In genomic region chr3:54813418-54813988, GRCm38 (mm10) we compare ENCODE assay signal across 21 mouse cellular contexts. TPM values are rescaled to one million over a fixed set of nuclear protein-coding genes. Genes with fewer than 3 reads are reported as not detected.
DNase-seq lines count a peak whose midpoint lies in the region; ATAC-seq and TF ChIP-seq lines count a peak whose summit lies in the region.
"Had no signal": no experiment of that assay in that cellular context is flagged by ENCODE, and none has a peak within 500 bp of the region (broad histone marks: within the 10 kb centered on the region; RNA-seq: fewer than 3 reads in every experiment).

No protein-coding gene starts in this region.

- H3K27me3 ChIP-seq in intestine, postnatal 0 days (replicated peaks; ENCODE audit: control insufficient read depth, insufficient read depth, low read length): no peaks in the 10 kb centered on the region
- no peaks in the 10 kb centered on the region for H3K27me3 ChIP-seq in intestine, embryonic 15.5 days (replicated peaks)
- no peaks in the 10 kb centered on the region for H3K27me3 ChIP-seq in lung, postnatal 0 days (replicated peaks; ENCODE audit: insufficient read depth, low read length)
- H3K27me3 ChIP-seq: midbrain, embryonic 15.5 days; Patski had no signal

- H3K4me2 ChIP-seq in intestine, postnatal 0 days (replicated peaks; ENCODE audit: low read depth): no peak overlapping the region
- no peak overlapping the region for H3K4me2 ChIP-seq in intestine, embryonic 15.5 days (replicated peaks)
- H3K4me2 ChIP-seq in lung, postnatal 0 days (replicated peaks; ENCODE audit: low read depth, low read length): no peak overlapping the region
- H3K4me2 ChIP-seq: embryonic facial prominence, embryonic 13.5 days; midbrain, embryonic 15.5 days had no signal

- WGBS in intestine, postnatal 0 days: 66% methylated on average over 6 of the region's 6 CpGs
- 79% methylated on average over 6 of the region's 6 CpGs for WGBS in intestine, embryonic 15.5 days
- WGBS in lung, postnatal 0 days: 64% methylated on average over 6 of the region's 6 CpGs
- 63% methylated on average over 6 of the region's 6 CpGs for WGBS in lung, adult 2 months

- no peak overlapping the region for H3K4me3 ChIP-seq in intestine, postnatal 0 days (ENCODE audit: low read depth, low read length)
- no peak overlapping the region for H3K4me3 ChIP-seq in intestine, embryonic 15.5 days (replicated peaks)
- no peak overlapping the region for H3K4me3 ChIP-seq in lung, postnatal 0 days (ENCODE audit: low read depth, low read length)
- H3K4me3 ChIP-seq in lung, adult 2 months (replicated peaks; ENCODE audit: extremely low read depth, low read depth, low read length): no peak overlapping the region
- H3K4me3 ChIP-seq: embryonic facial prominence, embryonic 13.5 days; gastrocnemius, adult 2 months; midbrain, embryonic 15.5 days had no signal

- no peaks in the 10 kb centered on the region for H3K9me3 ChIP-seq in intestine, postnatal 0 days (ENCODE audit: control insufficient read depth)
- H3K9me3 ChIP-seq in intestine, embryonic 15.5 days: no peaks in the 10 kb centered on the region
- no peaks in the 10 kb centered on the region for H3K9me3 ChIP-seq in lung, postnatal 0 days (ENCODE audit: low read length)
- H3K9me3 ChIP-seq: embryonic facial prominence, embryonic 13.5 days; midbrain, embryonic 15.5 days had no signal

- ATAC-seq in frontal cortex, adult (ENCODE audit: low TSS enrichment): peak; percentile 77; the same call in 1 of the 2 replicates
- ATAC-seq in intestine, postnatal 0 days: no peak
- ATAC-seq in intestine, embryonic 15.5 days: no peak
- ATAC-seq in lung, postnatal 0 days: no peak
- ATAC-seq in monocyte, adult 5-6 weeks (replicated peaks; ENCODE audit: insufficient number of reproducible peaks, low FRiP score, low TSS enrichment, poor library complexity, severe bottlenecking): no peak
- ATAC-seq: activated CD4-positive, CD25-positive, alpha-beta regulatory T cell, adult 4 months; midbrain, embryonic 15.5 days; Patski had no signal

- TF ChIP-seq EP300 in lung, postnatal 0 days (IDR thresholded peaks at IDR 0.05): no peak

- TF ChIP-seq POLR2A in lung, adult 2 months (IDR thresholded peaks at IDR 0.05; ENCODE audit: borderline replicate concordance, extremely low read depth, low read depth, low read length): no peak

- no peak overlapping the region for H3K27ac ChIP-seq in intestine, postnatal 0 days (ENCODE audit: low read depth, low read length)
- no peak overlapping the region for H3K27ac ChIP-seq in intestine, embryonic 15.5 days
- no peak overlapping the region for H3K27ac ChIP-seq in lung, postnatal 0 days (ENCODE audit: low read length)
- H3K27ac ChIP-seq: embryonic facial prominence, embryonic 13.5 days; gastrocnemius, adult 2 months; midbrain, embryonic 15.5 days had no signal

- peak; percentile 16; the same call in 1 of the 2 replicates for TF ChIP-seq CTCF in intestine, postnatal 0 days (IDR thresholded peaks at IDR 0.05; ENCODE audit: low read depth)
- no peak for TF ChIP-seq CTCF in lung, postnatal 0 days (IDR thresholded peaks at IDR 0.05)
- TF ChIP-seq CTCF in lung, adult 2 months (IDR thresholded peaks at IDR 0.05; ENCODE audit: insufficient read depth, low read length): no peak

- no peaks in the 10 kb centered on the region for H3K4me1 ChIP-seq in intestine, postnatal 0 days (replicated peaks; ENCODE audit: control insufficient read depth, insufficient read depth, low read length)
- no peaks in the 10 kb centered on the region for H3K4me1 ChIP-seq in intestine, embryonic 15.5 days (replicated peaks)
- no peaks in the 10 kb centered on the region for H3K4me1 ChIP-seq in lung, postnatal 0 days (ENCODE audit: insufficient read depth, low read depth, low read length)
- H3K4me1 ChIP-seq in lung, adult 2 months (ENCODE audit: control insufficient read depth, insufficient read depth, low read length): no peaks in the 10 kb centered on the region
- H3K4me1 ChIP-seq: embryonic facial prominence, embryonic 13.5 days; midbrain, embryonic 15.5 days had no signal

- no peaks in the 10 kb centered on the region for H3K36me3 ChIP-seq in intestine, postnatal 0 days (ENCODE audit: control insufficient read depth, insufficient read depth)
- H3K36me3 ChIP-seq in intestine, embryonic 15.5 days: no peaks in the 10 kb centered on the region
- no peaks in the 10 kb centered on the region for H3K36me3 ChIP-seq in lung, postnatal 0 days (ENCODE audit: insufficient read depth, low read length)
- H3K36me3 ChIP-seq: embryonic facial prominence, embryonic 13.5 days; midbrain, embryonic 15.5 days had no signal

- no peak for DNase-seq in frontal cortex, postnatal 14 days (ENCODE audit: low spot score in 2 of 2)
- peak; percentile 17 for DNase-seq in lung, postnatal 0 days (ENCODE audit: low spot score)
- DNase-seq in lung, adult 2 months: no peak
- peak; percentile 36 for DNase-seq in brain, embryonic 18.5 days (ENCODE audit: low read depth, low spot score)
- DNase-seq: adrenal gland, postnatal 25 days; B cell, adult 2 months; cerebellum, adult 9-10 months; gastrocnemius, adult 2 months; heart, adult 18-20 months; layer of hippocampus, postnatal 36 days; left cerebral cortex, postnatal 4 days; lung, adult 18-20 months; spleen, adult 18-20 months had no signal

- no peak overlapping the region for H3K9ac ChIP-seq in intestine, postnatal 0 days (ENCODE audit: low read depth, low read length)
- H3K9ac ChIP-seq in intestine, embryonic 15.5 days: no peak overlapping the region
- no peak overlapping the region for H3K9ac ChIP-seq in lung, postnatal 0 days (replicated peaks; ENCODE audit: low read depth)
- H3K9ac ChIP-seq: embryonic facial prominence, embryonic 13.5 days; midbrain, embryonic 15.5 days had no signal

RNA-seq across cellular contexts. Expression of gene Rfxap, which starts 5.9 kb away (rescaled TPM):
- 28.8 and 30.8 TPM in 2 replicates for polyA plus RNA-seq in intestine, postnatal 0 days (2015; fragmentation: Nextera tagmentation; extraction: Ambion mirVana)
- 30.0 and 33.9 TPM in 2 replicates for polyA plus RNA-seq in intestine, embryonic 15.5 days (2015; fragmentation: Nextera tagmentation; extraction: Ambion mirVana)
- 22.4 and 24.9 TPM in 2 replicates for polyA plus RNA-seq in lung, postnatal 0 days (2015; fragmentation: Nextera tagmentation; extraction: Ambion mirVana)
- polyA plus RNA-seq in lung, adult 2 months (2012; rRNA removed): 13.2 and 22.6 TPM in 2 replicates
- 54.6 to 74.4 TPM (median 64.0 TPM) in 3 replicates for total RNA-seq in monocyte, adult 5-6 weeks (2017)

RNA-seq across cellular contexts. Expression of gene Smad9, which starts 58.1 kb away (rescaled TPM):
- 0.70 and 0.93 TPM in 2 replicates for polyA plus RNA-seq in intestine, postnatal 0 days (2015; fragmentation: Nextera tagmentation; extraction: Ambion mirVana)
- 1.5 and 1.6 TPM in 2 replicates for polyA plus RNA-seq in intestine, embryonic 15.5 days (2015; fragmentation: Nextera tagmentation; extraction: Ambion mirVana)
- 1.4 and 1.7 TPM in 2 replicates for polyA plus RNA-seq in lung, postnatal 0 days (2015; fragmentation: Nextera tagmentation; extraction: Ambion mirVana)
- 4.0 and 5.6 TPM in 2 replicates for polyA plus RNA-seq in lung, adult 2 months (2012; rRNA removed)
- not detected in 3 replicates for total RNA-seq in monocyte, adult 5-6 weeks (2017)
- polyA plus RNA-seq: activated CD4-positive, CD25-positive, alpha-beta regulatory T cell, adult 4 months had no signal

Comparison
In these comparisons a context has a peak if more than half of its experiments do, and no peak if none do; other contexts are left out.
1. DNase-seq: peak in lung, postnatal 0 days (single experiment) and brain, embryonic 18.5 days (single experiment); none in frontal cortex, postnatal 14 days (0 of 2) and lung, adult 2 months (single experiment).